Mouse (Mus musculus) activated CD4-positive, CD25-positive, alpha-beta regulatory T cell (primary cell): Measurements from ENCODE around the gene Ltb4r1. TPM values are rescaled to one million over a fixed set of nuclear protein-coding genes. Genes with fewer than 3 reads are reported as not detected.

Source experiments
- polyA plus RNA-seq, 2 experiments: library from polyadenylated mRNA; unstranded; fragments of 100-300 nt; shearing (Covaris generic); gene quantifications; one replicate each; pipeline ENCODE4 v1.2.1; 2017

The Ltb4r1 gene
- 10 to 100 TPM; 13.2 to 19.4 TPM for polyA plus RNA-seq

DNA sequence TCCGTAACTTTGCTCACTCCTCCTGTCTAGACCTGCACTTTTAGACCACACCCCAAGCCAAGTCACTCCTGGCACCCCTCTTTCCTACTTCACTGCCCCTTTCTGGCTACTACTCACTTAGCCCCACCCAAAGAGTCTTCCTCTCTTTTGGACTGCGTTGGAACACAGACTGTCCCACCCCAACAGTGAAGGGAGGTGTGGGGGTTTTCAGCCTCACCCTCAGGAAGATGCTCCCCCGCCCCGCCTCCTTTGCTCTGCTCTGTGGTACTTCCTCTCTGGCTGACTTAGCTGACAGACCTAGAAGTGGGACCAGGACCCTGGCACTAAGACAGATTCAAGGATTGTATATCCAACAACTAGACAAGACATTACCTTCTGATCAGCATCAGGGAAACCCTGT, at the start of gene Ltb4r1:
Ltb4r1 (plus strand) TSS at position 267 of the 400 bp plus-strand sequence.

DNA sequence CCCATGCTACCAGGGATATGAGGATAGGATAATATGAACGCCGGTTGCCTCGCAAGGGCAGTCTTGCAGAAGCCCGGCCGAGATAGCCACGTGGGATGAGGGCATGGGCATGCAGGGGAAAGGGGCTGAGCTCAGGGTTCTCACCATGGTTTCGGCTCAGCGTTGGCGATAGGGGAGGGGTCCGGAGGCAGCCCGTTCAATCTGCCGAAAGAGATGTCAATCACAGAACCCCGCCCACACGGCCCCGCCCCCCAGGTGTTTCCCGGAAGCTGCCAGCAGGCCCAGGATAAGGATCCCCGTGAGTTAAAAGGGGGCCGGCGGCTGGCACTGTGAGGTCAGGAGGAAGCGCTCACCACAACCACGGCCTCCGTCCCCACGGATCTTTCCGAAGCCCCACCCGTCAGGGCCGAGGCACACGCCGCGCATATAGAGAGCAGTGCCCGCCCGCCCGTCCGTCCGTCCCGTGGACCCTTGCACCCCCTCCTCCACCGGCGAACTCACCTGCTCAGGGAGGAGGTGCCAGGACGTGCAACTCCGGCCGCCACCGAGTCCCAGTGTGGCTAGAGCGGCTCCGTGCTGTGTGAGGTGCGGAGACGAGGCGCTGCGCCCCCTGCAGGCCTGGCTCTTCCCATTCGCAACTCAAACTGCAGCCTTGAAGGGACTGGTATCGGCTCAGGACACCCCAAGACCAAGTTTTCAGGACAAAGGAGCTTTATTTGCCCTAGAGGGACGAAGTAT, 43.9 kb upstream of the Ltb4r1 start, which contains the start of gene Rabggta:
Rabggta (minus strand) TSS at position 564 of the 738 bp plus-strand sequence.

DNA sequence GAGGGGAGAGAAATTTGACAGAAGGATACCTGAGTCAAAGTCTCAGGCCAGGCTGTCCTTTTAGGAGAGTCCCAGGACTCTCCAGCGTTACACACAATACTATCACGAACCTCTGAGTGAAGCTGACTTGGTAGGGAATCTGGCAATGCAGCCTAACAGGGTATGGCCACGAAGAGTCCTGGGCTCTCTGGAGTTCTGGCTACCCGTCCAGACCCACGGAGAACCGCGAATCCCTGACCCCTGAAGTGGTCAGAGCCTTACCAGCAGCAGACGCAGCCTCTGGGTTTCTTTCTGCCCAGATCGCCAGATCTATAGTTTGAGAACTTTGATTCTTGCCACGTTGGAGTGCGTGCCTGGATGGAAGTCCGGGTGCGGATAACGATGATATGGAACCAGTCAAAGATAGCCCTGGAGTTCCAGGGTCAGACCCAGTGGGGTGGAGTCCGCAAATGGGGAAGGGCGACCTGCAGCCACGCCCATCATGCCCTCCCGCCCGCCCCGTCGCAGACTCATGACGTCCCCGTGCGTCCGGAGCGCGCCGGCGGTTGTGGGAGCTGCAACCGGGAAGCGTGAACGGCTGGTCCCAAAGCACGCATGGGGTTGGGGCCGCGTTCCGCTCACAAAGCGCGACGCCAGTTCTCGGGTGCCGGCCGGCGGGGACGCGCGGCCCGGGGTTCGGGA, 20.4 kb upstream of the Ltb4r1 start, which contains the start of the genes Dhrs1 and Nop9:
Dhrs1 (minus strand) TSS at position 511 of the 681 bp plus-strand sequence.
Nop9 (plus strand) TSS at position 514 of the 681 bp plus-strand sequence.

DNA sequence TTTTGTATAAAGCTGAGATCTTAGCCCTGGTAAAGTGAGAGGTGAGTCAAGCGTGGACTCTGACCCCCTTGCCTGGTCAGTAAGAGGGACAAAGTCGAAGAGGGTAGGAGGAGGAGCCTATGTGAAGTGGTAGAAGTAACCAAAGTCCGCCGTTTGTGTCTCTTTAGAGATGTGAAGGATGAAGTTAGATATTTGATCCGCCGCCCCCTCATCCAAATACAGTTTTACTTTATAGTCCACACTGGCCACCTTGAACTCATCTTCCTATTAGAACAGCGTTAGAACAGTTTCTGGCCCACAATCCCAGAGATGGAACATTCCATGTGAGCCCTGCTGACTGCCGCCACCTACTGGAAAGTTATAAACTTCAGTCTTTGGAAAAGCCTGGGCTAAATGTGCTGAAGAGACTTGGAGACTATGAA, 7.4 kb upstream of the Ltb4r1 start, which contains the start of gene Cideb:
Cideb (minus strand) TSS at position 96 of the 422 bp plus-strand sequence.

DNA sequence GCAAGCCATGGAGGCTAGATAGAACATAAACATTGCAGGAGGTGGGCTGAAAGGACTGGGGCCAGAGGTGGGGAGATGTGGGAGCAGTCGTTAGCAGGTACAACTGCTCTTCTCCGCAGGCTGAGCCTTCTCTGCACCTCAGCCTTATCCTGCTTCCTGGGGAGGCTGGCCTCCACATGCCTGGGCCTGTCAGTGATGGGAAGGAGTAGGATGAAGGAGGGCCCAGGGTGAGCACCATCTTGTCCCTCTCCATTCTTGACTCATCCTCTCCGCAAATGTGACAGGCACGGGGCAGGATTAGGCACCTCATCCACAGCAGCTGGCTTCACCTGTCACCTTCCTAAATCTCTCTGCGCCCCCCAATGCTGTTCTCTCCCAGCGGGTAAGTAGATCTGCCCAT, 4.6 kb upstream of the Ltb4r1 start, which contains the start of gene Ltb4r2:
Ltb4r2 (plus strand) TSS at position 266 of the 400 bp plus-strand sequence.

DNA sequence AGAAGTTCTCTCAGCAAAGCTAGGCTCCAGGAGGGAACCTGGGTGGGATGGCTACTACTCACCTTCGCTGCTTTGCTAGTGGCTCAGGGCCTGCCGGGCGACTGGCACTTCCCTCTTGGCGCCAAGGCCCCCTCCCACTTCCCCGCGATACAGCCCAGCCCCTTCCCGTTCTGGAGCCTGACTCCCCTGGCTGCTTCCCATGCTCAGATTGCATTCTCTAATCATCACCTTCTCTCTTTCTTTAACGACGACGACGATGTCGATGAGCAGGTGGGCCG, 18.1 kb downstream of the Ltb4r1 start, which contains the start of gene Adcy4:
Adcy4 (minus strand) TSS at position 138 of the 278 bp plus-strand sequence.

DNA sequence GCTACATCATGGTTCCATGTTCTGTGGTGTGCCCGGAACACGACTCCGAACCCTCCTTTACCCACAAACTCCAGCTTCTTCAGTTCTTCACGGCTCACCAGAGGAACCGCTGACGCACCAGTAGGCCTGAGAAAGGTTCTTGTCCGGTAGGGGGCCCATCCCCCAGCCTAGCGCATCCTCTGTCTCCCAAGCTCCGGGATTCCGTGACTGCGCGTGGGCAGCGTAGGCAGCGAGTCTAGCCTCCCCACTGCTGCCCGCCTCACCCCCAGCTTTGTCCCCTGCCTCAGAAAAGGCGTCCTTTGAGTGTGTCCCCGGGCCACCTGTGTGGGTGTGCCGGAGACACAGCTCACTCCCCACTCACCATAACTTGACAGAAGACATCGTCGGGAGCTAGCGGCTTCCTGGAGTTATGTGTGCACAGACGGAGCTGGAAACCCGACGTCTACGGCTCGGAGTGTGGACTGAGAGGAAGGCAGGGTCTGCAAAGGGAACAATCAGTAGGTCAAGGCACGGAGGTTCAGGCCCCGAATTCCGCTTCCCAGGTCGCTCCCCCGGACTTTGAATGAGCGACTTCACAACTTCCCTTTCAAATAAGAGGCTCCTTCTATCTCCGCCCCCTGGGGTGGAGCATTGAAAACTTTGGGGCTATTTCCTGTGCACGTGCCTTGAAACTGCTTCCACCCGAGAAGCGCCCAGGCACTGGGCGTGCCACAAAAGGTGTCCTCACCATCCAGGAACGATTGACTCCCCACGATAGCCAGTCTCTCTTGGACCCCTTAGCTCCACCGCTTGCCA, 22.7 kb downstream of the Ltb4r1 start, which contains the start of gene Ripk3:
Ripk3 (minus strand) TSS at position 610 of the 795 bp plus-strand sequence.

Other genes starting within 250 kb of the Ltb4r1 start
- under 1 TPM; 0.11 to 0.16 TPM for gene Nrl, start 241.0 kb upstream of the Ltb4r1 start, polyA plus RNA-seq
- 10 to 100 TPM in 1 of 2 experiments, 1 to 10 TPM in 1; 9.6 to 27.7 TPM for gene Pck2, start 225.7 kb upstream of the Ltb4r1 start, polyA plus RNA-seq
- 100 to 1,000 TPM; 127 to 137 TPM for gene Dcaf11, start 206.0 kb upstream of the Ltb4r1 start, polyA plus RNA-seq
- 1 to 10 TPM; 2.3 to 5.0 TPM for gene A730061H03Rik, start 205.6 kb upstream of the Ltb4r1 start, polyA plus RNA-seq
- not detected for gene Fitm1, start 190.3 kb upstream of the Ltb4r1 start, polyA plus RNA-seq
- 1,000 to 10,000 TPM; 1,262 to 1,326 TPM for gene Psme1, start 187.8 kb upstream of the Ltb4r1 start, polyA plus RNA-seq
- 10 to 100 TPM; 29.1 to 38.6 TPM for gene Emc9, start 180.7 kb upstream of the Ltb4r1 start, polyA plus RNA-seq
- gene Psme2, start 174.8 kb upstream of the Ltb4r1 start, polyA plus RNA-seq = 1,000 to 10,000 TPM; 1,039 to 1,128 TPM
- 10 to 100 TPM; 30.5 to 62.2 TPM for gene Rnf31, start 174.3 kb upstream of the Ltb4r1 start, polyA plus RNA-seq
- 100 to 1,000 TPM; 169 to 197 TPM for gene Irf9, start 162.4 kb upstream of the Ltb4r1 start, polyA plus RNA-seq
- 1 to 10 TPM; 2.8 to 5.6 TPM for gene Rec8, start 147.9 kb upstream of the Ltb4r1 start, polyA plus RNA-seq
- gene Ipo4, start 130.0 kb upstream of the Ltb4r1 start, polyA plus RNA-seq = 10 to 100 TPM; 31.1 to 45.2 TPM
- 1 to 10 TPM; 1.6 to 2.2 TPM for gene Gm49378, start 128.1 kb upstream of the Ltb4r1 start, polyA plus RNA-seq
- gene Tm9sf1, start 122.2 kb upstream of the Ltb4r1 start, polyA plus RNA-seq = 10 to 100 TPM; 64.4 to 75.6 TPM
- gene Tssk4, start 115.8 kb upstream of the Ltb4r1 start, polyA plus RNA-seq = 1 to 10 TPM; 1.3 to 1.6 TPM
- 100 to 1,000 TPM; 101 to 105 TPM for gene Mdp1, start 105.5 kb upstream of the Ltb4r1 start, polyA plus RNA-seq
- gene Gmpr2, start 94.0 kb upstream of the Ltb4r1 start, polyA plus RNA-seq = 10 to 100 TPM; 34.4 to 55.8 TPM
- gene Nedd8, start 93.8 kb upstream of the Ltb4r1 start, polyA plus RNA-seq = 100 to 1,000 TPM; 479 to 482 TPM
- 10 to 100 TPM; 50.8 to 60.2 TPM for gene Tinf2, start 84.1 kb upstream of the Ltb4r1 start, polyA plus RNA-seq
- gene Tgm1, start 52.0 kb upstream of the Ltb4r1 start, polyA plus RNA-seq = under 1 TPM; 0.32 to 0.81 TPM
- 10 to 100 TPM; 57.8 to 79.6 TPM for gene Rabggta, start 43.7 kb upstream of the Ltb4r1 start, polyA plus RNA-seq
- 10 to 100 TPM; 39.5 to 63.1 TPM for gene Dhrs1, start 20.3 kb upstream of the Ltb4r1 start, polyA plus RNA-seq
- 10 to 100 TPM; 38.9 to 45.7 TPM for gene Nop9, start 20.3 kb upstream of the Ltb4r1 start, polyA plus RNA-seq
- gene Cideb, start 7.5 kb upstream of the Ltb4r1 start, polyA plus RNA-seq = not detected
- gene Ltb4r2, start 4.5 kb upstream of the Ltb4r1 start, polyA plus RNA-seq = under 1 TPM; 0.17 to 0.21 TPM
- gene Adcy4, start 18.1 kb downstream of the Ltb4r1 start, polyA plus RNA-seq = under 1 TPM; 0.16 to 0.32 TPM
- 100 to 1,000 TPM in 1 of 2 experiments, 10 to 100 TPM in 1; 72.7 to 103 TPM for gene Ripk3, start 22.9 kb downstream of the Ltb4r1 start, polyA plus RNA-seq
- gene Nfatc4, start 57.2 kb downstream of the Ltb4r1 start, polyA plus RNA-seq = not detected
- gene Nynrin, start 88.0 kb downstream of the Ltb4r1 start, polyA plus RNA-seq = under 1 TPM; 0.15 to 0.99 TPM
- gene Cbln3, start 118.4 kb downstream of the Ltb4r1 start, polyA plus RNA-seq = under 1 TPM; 0.22 to 0.31 TPM
- 10 to 100 TPM; 26.8 to 67.7 TPM for gene Khnyn, start 119.0 kb downstream of the Ltb4r1 start, polyA plus RNA-seq
- gene Sdr39u1, start 134.3 kb downstream of the Ltb4r1 start, polyA plus RNA-seq = 10 to 100 TPM; 53.9 to 72.7 TPM
- not detected for gene Cma1, start 178.7 kb downstream of the Ltb4r1 start, polyA plus RNA-seq
- not detected for gene Cma2, start 185.0 kb downstream of the Ltb4r1 start, polyA plus RNA-seq